ENCODE assay signal across 28 mouse cellular contexts in the genomic region with DNA sequence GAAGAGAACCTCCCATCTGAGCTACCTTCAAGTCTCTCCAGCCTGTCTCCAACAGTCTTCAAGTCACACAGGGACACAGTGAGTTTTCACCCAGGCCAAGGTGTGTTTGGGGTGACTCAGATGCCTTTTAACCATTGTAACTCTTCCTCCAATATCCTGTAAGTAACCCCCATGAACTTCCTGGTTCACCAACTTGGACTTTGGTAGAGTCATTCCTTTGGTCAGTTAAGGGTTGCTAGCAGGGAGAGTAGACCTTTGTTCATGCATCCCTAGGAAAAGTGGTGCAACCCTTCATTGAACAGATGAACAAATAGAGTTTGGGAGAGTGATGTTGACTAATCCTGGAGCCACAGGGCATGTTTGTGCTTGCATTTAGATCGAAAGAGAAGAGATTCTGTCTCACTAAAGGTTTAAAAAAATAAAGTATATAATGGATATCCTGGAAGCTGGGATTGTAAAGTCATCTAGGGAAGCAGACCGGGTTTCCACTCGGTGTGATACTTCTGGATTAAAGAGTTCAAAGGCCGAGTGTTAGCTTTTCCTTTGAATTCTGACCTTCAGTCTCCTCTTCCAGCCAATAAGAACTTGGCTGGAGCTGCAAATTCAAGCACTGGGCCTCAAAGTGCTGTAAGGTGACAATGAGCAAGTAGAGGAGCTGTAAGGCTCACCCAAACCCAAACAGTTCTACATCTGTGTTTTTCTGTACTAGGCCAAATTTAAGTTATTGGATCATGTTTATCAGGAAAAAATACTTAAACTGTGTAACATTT. TPM values are rescaled to one million over a fixed set of nuclear protein-coding genes. Genes with fewer than 3 reads are reported as not detected.
DNase-seq lines count a peak whose midpoint lies in the region; ATAC-seq and TF ChIP-seq lines count a peak whose summit lies in the region.
"Had no signal": no experiment of that assay in that cellular context is flagged by ENCODE, and none has a peak within 500 bp of the region (broad histone marks: within the 10 kb centered on the region; RNA-seq: fewer than 3 reads in every experiment).

No protein-coding gene starts in this region.

- no peaks in the 10 kb centered on the region for H3K36me3 ChIP-seq in intestine, embryonic 16.5 days (ENCODE audit: control insufficient read depth, insufficient read depth, low read length)
- no peaks in the 10 kb centered on the region for H3K36me3 ChIP-seq in intestine, embryonic 15.5 days
- peaks cover 7% of the 10 kb centered on the region; the same call in 1 of the 2 replicates for H3K36me3 ChIP-seq in liver, embryonic 13.5 days
- no peaks in the 10 kb centered on the region for H3K36me3 ChIP-seq in stomach, postnatal 0 days (ENCODE audit: control insufficient read depth, insufficient read depth, low read length)
- H3K36me3 ChIP-seq: embryonic facial prominence, embryonic 10.5 days; embryonic facial prominence, embryonic 15.5 days; lung, embryonic 15.5 days had no signal

- TF ChIP-seq CTCF in stomach, postnatal 0 days (IDR thresholded peaks at IDR 0.05; ENCODE audit: low read depth) = no peak

- no peaks in the 10 kb centered on the region for H3K27me3 ChIP-seq in intestine, embryonic 16.5 days (replicated peaks; ENCODE audit: control insufficient read depth, insufficient read depth, low read length)
- no peaks in the 10 kb centered on the region for H3K27me3 ChIP-seq in intestine, embryonic 15.5 days (replicated peaks)
- H3K27me3 ChIP-seq in liver, embryonic 13.5 days = no peaks in the 10 kb centered on the region
- no peaks in the 10 kb centered on the region for H3K27me3 ChIP-seq in stomach, postnatal 0 days (ENCODE audit: control insufficient read depth, insufficient read depth, low read length)
- H3K27me3 ChIP-seq: embryonic facial prominence, embryonic 15.5 days; forebrain, embryonic 12.5 days; hindbrain, embryonic 12.5 days; lung, embryonic 15.5 days; midbrain, embryonic 12.5 days; neural tube, embryonic 13.5 days; Patski had no signal

- no peaks in the 10 kb centered on the region; the same call in 1 of the 2 replicates for H3K4me1 ChIP-seq in intestine, embryonic 16.5 days (ENCODE audit: control insufficient read depth, insufficient read depth, low read length)
- H3K4me1 ChIP-seq in intestine, embryonic 15.5 days (replicated peaks) = 0 out of 2 replicates have a peak, but pooled peaks cover 5% of the 10 kb centered on the region
- peaks cover 18% of the 10 kb centered on the region for H3K4me1 ChIP-seq in liver, embryonic 13.5 days (replicated peaks)
- no peaks in the 10 kb centered on the region for H3K4me1 ChIP-seq in stomach, postnatal 0 days (replicated peaks; ENCODE audit: control insufficient read depth, insufficient read depth)

- no peak overlapping the region for H3K4me2 ChIP-seq in intestine, embryonic 16.5 days (ENCODE audit: low read depth, low read length)
- no peak overlapping the region for H3K4me2 ChIP-seq in intestine, embryonic 15.5 days (replicated peaks)
- H3K4me2 ChIP-seq in liver, embryonic 13.5 days = no peak overlapping the region
- no peak overlapping the region for H3K4me2 ChIP-seq in stomach, postnatal 0 days (replicated peaks; ENCODE audit: low read depth)
- H3K4me2 ChIP-seq: embryonic facial prominence, embryonic 15.5 days; forebrain, embryonic 12.5 days; heart, embryonic 11.5 days; hindbrain, embryonic 12.5 days; lung, embryonic 15.5 days; midbrain, embryonic 12.5 days; neural tube, embryonic 13.5 days had no signal

- WGBS in intestine, embryonic 16.5 days = 71% methylated on average over 4 of the region's 4 CpGs
- WGBS in intestine, embryonic 15.5 days = 66% methylated on average over 4 of the region's 4 CpGs
- 51% methylated on average over 4 of the region's 4 CpGs for WGBS in liver, embryonic 13.5 days (ENCODE audit: insufficient replicate concordance)
- 59% methylated on average over 4 of the region's 4 CpGs for WGBS in stomach, postnatal 0 days

- peak; percentile 40; the same call in 1 of the 2 replicates for ATAC-seq in intestine, embryonic 16.5 days
- ATAC-seq in intestine, embryonic 15.5 days = no peak; the same call in 1 of the 2 replicates
- ATAC-seq in liver, embryonic 13.5 days (ENCODE audit: low read depth) = peak; percentile 67
- ATAC-seq in stomach, postnatal 0 days (ENCODE audit: low FRiP score, low TSS enrichment) = peak; percentile 94
- ATAC-seq in CD4-positive, CD25-positive, alpha-beta regulatory T cell, adult 4 months = no peak
- ATAC-seq: Patski had no signal

- H3K9ac ChIP-seq in intestine, embryonic 16.5 days (ENCODE audit: low read depth, low read length) = no peak overlapping the region
- H3K9ac ChIP-seq in intestine, embryonic 15.5 days = no peak overlapping the region
- H3K9ac ChIP-seq in liver, embryonic 13.5 days = no peak overlapping the region
- H3K9ac ChIP-seq in stomach, postnatal 0 days (ENCODE audit: low read length) = no peak overlapping the region
- H3K9ac ChIP-seq: embryonic facial prominence, embryonic 15.5 days; forebrain, embryonic 12.5 days; hindbrain, embryonic 12.5 days; lung, embryonic 15.5 days; midbrain, embryonic 12.5 days; neural tube, embryonic 13.5 days had no signal

- no peak overlapping the region for H3K4me3 ChIP-seq in intestine, embryonic 16.5 days (ENCODE audit: low read length)
- no peak overlapping the region for H3K4me3 ChIP-seq in intestine, embryonic 15.5 days (replicated peaks)
- H3K4me3 ChIP-seq in liver, embryonic 13.5 days (replicated peaks) = no peak overlapping the region
- no peak overlapping the region for H3K4me3 ChIP-seq in stomach, postnatal 0 days (ENCODE audit: low read depth, low read length)
- H3K4me3 ChIP-seq: embryonic facial prominence, embryonic 10.5 days; embryonic facial prominence, embryonic 15.5 days; forebrain, embryonic 12.5 days; hindbrain, embryonic 12.5 days; layer of hippocampus, adult 2 months; lung, embryonic 15.5 days; midbrain, embryonic 12.5 days; neural tube, embryonic 13.5 days had no signal

- no peaks in the 10 kb centered on the region for H3K9me3 ChIP-seq in intestine, embryonic 16.5 days (ENCODE audit: control insufficient read depth, low read length)
- H3K9me3 ChIP-seq in intestine, embryonic 15.5 days = no peaks in the 10 kb centered on the region
- H3K9me3 ChIP-seq in liver, embryonic 13.5 days (replicated peaks) = no peaks in the 10 kb centered on the region
- no peaks in the 10 kb centered on the region for H3K9me3 ChIP-seq in stomach, postnatal 0 days (ENCODE audit: control insufficient read depth, low read length)
- H3K9me3 ChIP-seq: embryonic facial prominence, embryonic 10.5 days; embryonic facial prominence, embryonic 15.5 days; forebrain, embryonic 12.5 days; hindbrain, embryonic 12.5 days; lung, embryonic 15.5 days; midbrain, embryonic 12.5 days; neural tube, embryonic 13.5 days had no signal

- no peak for TF ChIP-seq EP300 in stomach, postnatal 0 days (optimal IDR thresholded peaks at IDR 0.05)

- peak; percentile 35 to 42 for DNase-seq in kidney, postnatal 36 days
- no peak for DNase-seq in kidney, postnatal 25 days
- no peak for DNase-seq in liver, embryonic 13.5 days
- no peak for DNase-seq in stomach, postnatal 0 days (ENCODE audit: low spot score)
- DNase-seq in lung, postnatal 36 days = no peak
- DNase-seq: adrenal gland, postnatal 10 days; cerebellum, adult 8-10 months; cerebellum, postnatal 25 days; gastrocnemius, postnatal 14 days; heart, postnatal 36 days; left cerebral cortex, postnatal 4 days; right cerebral cortex, postnatal 4 days; thymus, adult 2 months; thymus, postnatal 4 days had no signal

- no peak overlapping the region for H3K27ac ChIP-seq in intestine, embryonic 16.5 days (ENCODE audit: low read length)
- no peak overlapping the region for H3K27ac ChIP-seq in intestine, embryonic 15.5 days
- peak overlapping the region; percentile 66 for H3K27ac ChIP-seq in liver, embryonic 13.5 days
- no peak overlapping the region for H3K27ac ChIP-seq in stomach, postnatal 0 days (replicated peaks)
- H3K27ac ChIP-seq: embryonic facial prominence, embryonic 10.5 days; embryonic facial prominence, embryonic 15.5 days; forebrain, embryonic 12.5 days; hindbrain, embryonic 12.5 days; kidney, postnatal 0 days; layer of hippocampus, adult 2 months; lung, embryonic 15.5 days; midbrain, embryonic 12.5 days; neural tube, embryonic 13.5 days had no signal

RNA-seq across cellular contexts. Expression of a gene that starts 8.7 kb away (rescaled TPM):
- 6.1 and 7.0 TPM in 2 replicates for polyA plus RNA-seq in intestine, embryonic 16.5 days (2015; fragmentation: Nextera tagmentation; extraction: Ambion mirVana)
- 8.2 and 9.6 TPM in 2 replicates for polyA plus RNA-seq in intestine, embryonic 15.5 days (2015; fragmentation: Nextera tagmentation; extraction: Ambion mirVana)
- polyA plus RNA-seq in liver, embryonic 13.5 days (2015; fragmentation: Nextera tagmentation; extraction: Ambion mirVana) = 6.5 and 6.7 TPM in 2 replicates
- 19.7 and 20.0 TPM in 2 replicates for polyA plus RNA-seq in stomach, postnatal 0 days (2015; fragmentation: Nextera tagmentation; extraction: Ambion mirVana)
- 100 to 1,000 TPM; 169 to 171 TPM for polyA plus RNA-seq in CD4-positive, CD25-positive, alpha-beta regulatory T cell, adult 4 months (2017; shearing (Covaris generic))

RNA-seq across cellular contexts. Expression of a gene that starts 9.3 kb away (rescaled TPM):
- 3.6 and 4.3 TPM in 2 replicates for polyA plus RNA-seq in intestine, embryonic 16.5 days (2015; fragmentation: Nextera tagmentation; extraction: Ambion mirVana)
- 4.5 and 4.8 TPM in 2 replicates for polyA plus RNA-seq in intestine, embryonic 15.5 days (2015; fragmentation: Nextera tagmentation; extraction: Ambion mirVana)
- polyA plus RNA-seq in liver, embryonic 13.5 days (2015; fragmentation: Nextera tagmentation; extraction: Ambion mirVana) = 14.3 and 17.8 TPM in 2 replicates
- 0.46 and 0.68 TPM in 2 replicates for polyA plus RNA-seq in stomach, postnatal 0 days (2015; fragmentation: Nextera tagmentation; extraction: Ambion mirVana)
- not detected for polyA plus RNA-seq in CD4-positive, CD25-positive, alpha-beta regulatory T cell, adult 4 months (2017; shearing (Covaris generic))

Comparison
In these comparisons a context has a peak if more than half of its experiments do, and no peak if none do; other contexts are left out.
1. ATAC-seq: peak in intestine, embryonic 16.5 days (single experiment), liver, embryonic 13.5 days (single experiment) and stomach, postnatal 0 days (single experiment); none in intestine, embryonic 15.5 days (single experiment) and CD4-positive, CD25-positive, alpha-beta regulatory T cell, adult 4 months (single experiment).
2. DNase-seq: peak in kidney, postnatal 36 days (2 of 2); none in kidney, postnatal 25 days (0 of 2), liver, embryonic 13.5 days (single experiment), stomach, postnatal 0 days (single experiment) and lung, postnatal 36 days (single experiment).